Mouse (Mus musculus) layer of hippocampus, postnatal 14 days (tissue): ENCODE data around the gene Itih3. TPM values are rescaled to one million over a fixed set of nuclear protein-coding genes. Genes with fewer than 3 reads are reported as not detected.

ENCODE experiments used
- DNase-seq, 2 experiments: peaks; one replicate each; pipeline ENCODE4 v3.0.0; 2021 to 2022; ENCODE audit warnings: low spot score in 2 of 2, mixed read lengths in 1 of 2
- total RNA-seq, 2 experiments: library from RNA; stranded (reverse); gene quantifications; 2 replicates each; pipeline ENCODE4 v1.2.3; 2021

Itih3 gene
- total RNA-seq, 2 experiments from 2014 or later = 18.2 to 19.0 TPM

GRCm38 (mm10) chr14:30865311-30865710, 58.2 kb downstream of the Itih3 start:
- DNase-seq = no peak

- no peak for DNase-seq
Observed at GRCm38 (mm10) chr14:30862368-30862767, 61.2 kb downstream of the Itih3 start.

GRCm38 (mm10) chr14:30861421-30862125, 62.0 kb downstream of the Itih3 start:
- DNase-seq = no peak

Other genes starting within 250 kb of the Itih3 start
- gene Sfmbt1, start 208.9 kb downstream of the Itih3 start, total RNA-seq = 10 to 100 TPM; 25.4 to 27.8 TPM
- 10 to 100 TPM; 18.2 to 20.3 TPM for gene Tmem110, start 98.2 kb downstream of the Itih3 start, total RNA-seq
- gene Mustn1, start 44.6 kb downstream of the Itih3 start, total RNA-seq = 1 to 10 TPM; 1.9 to 2.1 TPM
- not detected for gene Itih4, start 37.3 kb downstream of the Itih3 start, total RNA-seq
- gene Itih1, start 19.5 kb upstream of the Itih3 start, total RNA-seq = not detected
- gene Nek4, start 27.6 kb upstream of the Itih3 start, total RNA-seq = 10 to 100 TPM; 14.1 to 15.9 TPM
- 10 to 100 TPM; 36.8 to 38.0 TPM for gene Glt8d1, start 77.6 kb upstream of the Itih3 start, total RNA-seq
- gene Spcs1, start 77.9 kb upstream of the Itih3 start, total RNA-seq = 100 to 1,000 TPM; 173 to 181 TPM
- 10 to 100 TPM; 56.1 to 57.1 TPM for gene Pbrm1, start 95.4 kb upstream of the Itih3 start, total RNA-seq
- gene Gnl3, start 95.4 kb upstream of the Itih3 start, total RNA-seq = 10 to 100 TPM; 43.3 to 45.6 TPM
- gene Smim4, start 205.2 kb upstream of the Itih3 start, total RNA-seq = 10 to 100 TPM; 35.5 to 36.2 TPM
- gene Nt5dc2, start 207.3 kb upstream of the Itih3 start, total RNA-seq = 10 to 100 TPM; 15.2 to 18.8 TPM
- 10 to 100 TPM; 27.9 to 32.0 TPM for gene Stab1, start 244.9 kb upstream of the Itih3 start, total RNA-seq